Mouse (Mus musculus) cerebellum, adult (tissue): ENCODE data around the gene Engase.

Experiments
- ATAC-seq: cut with Nextera tagmentation; 2 replicates; pipeline ENCODE4 v1.9.2; 2017; ENCODE audit warnings: mild to moderate bottlenecking, moderate library complexity, mixed read lengths; ENCODE audit not compliant: insufficient number of reproducible peaks, low FRiP score, low TSS enrichment

Engase gene

DNA sequence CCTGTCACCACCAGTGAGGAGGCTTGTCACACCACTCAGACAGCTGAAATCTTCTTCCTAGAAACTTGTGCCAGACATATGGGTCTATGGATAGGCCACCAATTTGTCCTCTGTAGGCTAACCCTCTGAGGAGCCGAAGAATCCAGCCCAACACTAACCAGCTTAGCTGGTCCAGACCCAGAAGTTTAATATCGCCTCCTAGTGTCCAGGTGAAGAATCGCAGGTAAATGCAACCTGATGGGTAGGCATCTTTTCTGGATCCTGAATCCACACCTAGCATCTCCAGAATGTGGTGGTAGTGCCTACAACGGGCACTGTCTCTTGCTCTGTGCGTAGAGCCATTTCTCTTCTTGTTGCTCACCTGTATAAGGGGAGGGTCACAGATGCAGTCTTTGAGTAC, 43.6 kb downstream of the Engase start:
- no peak for ATAC-seq

DNA sequence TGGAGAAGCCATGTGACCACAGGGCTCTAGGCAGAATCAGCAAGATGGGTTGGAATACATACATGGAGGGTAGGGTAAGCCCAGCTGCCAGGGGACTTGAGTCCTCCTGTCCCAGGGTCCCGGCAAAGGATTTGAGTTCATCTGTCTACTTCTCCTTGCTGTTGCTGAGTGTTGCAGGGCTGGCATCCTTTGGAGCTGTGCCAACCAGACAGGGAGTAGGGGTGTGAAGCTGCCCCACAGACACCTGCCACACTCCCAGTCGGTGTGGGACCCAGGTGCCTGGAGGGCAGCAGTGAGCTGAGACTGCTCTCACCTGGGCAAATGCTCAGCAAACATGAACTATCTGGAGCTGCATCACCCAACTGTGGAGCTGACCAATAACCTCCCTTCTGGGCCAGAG, 44.3 kb downstream of the Engase start:
- ATAC-seq: no peak

DNA sequence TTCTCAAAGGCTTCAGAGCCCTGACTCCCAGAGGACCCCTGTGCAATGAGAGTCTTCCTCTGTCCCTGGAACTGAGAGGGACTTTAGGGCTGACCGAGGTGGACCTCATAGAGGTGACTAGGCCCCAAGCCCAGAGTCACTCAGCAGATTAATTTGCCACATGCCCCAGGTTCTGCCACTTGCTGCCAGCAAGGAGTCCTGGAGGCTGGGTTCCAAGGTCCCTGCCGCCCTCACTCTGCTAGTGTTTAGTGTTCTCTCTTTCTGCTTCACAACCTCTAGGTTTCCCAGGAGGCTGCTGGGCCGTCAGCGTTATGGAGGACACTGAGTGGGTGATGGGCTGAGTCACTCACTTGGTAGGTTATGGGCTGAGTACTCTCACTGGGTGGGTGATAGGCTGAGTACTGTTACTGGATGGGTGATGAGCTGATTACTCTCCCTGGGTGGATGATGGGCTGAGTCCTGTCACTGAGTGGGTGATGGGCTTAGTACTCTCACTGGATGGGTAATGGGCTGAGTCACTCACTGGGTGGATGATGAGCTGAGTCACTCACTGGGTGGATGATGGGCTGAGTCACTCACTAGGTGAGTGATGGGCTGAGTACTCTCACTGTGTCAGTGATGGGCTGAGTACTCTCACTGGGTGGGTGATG, 47.0 kb downstream of the Engase start:
- ATAC-seq: no peak

DNA sequence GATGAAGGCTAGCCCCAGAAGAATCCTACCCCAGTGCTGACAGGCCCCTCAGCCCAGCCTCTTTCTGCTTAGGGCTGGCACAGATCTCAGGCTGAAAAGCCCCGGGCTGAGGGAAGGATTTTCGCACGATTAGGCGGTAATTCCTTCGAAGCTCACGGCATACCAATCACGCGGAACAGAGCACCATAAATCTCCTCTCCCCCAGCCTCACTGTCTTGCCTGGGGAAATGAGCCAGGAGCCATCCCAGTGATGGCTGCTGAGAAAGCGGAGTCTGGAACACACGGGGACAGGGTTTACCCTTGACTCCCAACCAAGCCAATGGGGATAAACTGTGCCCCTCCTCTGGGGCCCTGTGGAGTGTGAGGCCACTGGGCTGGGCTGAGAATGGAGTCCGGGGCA, 48.4 kb downstream of the Engase start:
- ATAC-seq: no peak

DNA sequence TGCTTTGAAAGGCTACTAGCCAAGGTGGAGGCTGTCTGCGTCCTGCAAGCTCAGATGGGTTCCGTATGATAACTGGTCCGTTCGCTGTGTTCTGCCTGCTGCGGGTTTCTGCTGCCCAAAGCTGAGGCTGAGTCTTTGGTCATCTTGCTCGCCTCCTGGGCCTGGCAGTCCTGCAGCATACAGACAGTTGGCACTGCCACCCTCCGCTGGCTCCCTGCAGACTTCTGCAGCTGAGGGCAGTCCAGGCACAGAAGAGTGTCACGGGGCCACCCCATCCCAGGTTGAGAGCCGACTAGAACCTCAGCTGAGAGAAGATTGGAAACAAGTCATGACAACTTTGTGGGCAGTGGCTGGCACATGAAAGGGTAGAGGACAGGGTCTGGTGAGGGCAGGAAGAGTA, 52.1 kb downstream of the Engase start:
- ATAC-seq: no peak

DNA sequence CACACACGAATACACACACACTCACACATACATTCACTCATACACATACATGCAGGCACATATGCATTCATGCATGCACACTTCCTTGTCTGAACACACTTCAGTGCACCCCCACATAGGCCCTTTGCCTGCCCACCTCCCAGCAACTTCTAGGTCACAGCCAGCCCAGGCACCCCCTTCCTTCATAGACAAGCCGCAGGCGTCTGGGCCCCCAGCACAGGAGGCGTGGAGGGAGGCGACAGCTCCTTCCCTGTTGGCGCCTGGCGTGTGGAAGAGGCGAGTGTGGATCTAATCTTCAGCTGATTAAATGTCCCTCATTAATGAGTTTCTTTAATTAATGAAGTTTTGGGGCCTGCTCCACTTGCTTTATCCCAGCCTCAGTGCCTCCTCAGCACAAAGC, 53.7 kb downstream of the Engase start:
- no peak for ATAC-seq

DNA sequence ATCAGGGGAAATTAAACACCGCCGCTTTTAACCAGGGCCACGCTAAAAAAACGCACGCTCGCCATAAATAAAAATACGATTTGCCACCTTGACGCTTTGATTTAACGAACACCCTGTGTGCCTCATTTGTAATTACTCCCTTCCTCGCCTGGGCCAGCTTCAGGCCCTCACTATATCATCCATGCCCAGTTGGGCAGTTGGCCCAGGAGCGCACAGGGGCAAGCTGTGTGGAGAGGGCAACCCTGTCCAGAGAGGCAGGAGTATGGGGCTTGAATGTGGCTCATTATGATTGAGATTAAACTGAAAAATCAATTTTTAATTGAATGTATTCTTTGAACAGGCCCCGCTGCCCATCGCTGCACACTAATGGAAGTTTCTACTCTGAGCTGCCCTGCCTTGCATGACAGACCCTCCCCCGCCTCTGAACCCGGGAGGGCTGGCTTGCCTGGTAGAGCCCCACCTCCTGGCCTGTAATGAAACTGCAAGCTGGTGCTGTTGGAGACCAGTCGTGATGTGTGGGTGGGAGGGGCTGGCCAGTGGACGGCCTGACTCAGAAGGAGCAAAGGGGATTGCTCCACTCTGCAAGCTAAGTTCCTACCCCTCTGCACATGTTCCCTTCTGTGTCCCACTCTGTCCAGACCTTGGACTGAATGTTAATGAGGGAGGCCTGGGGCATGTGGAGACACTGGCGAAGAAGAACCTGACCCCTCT, 57.9 kb downstream of the Engase start:
- no peak for ATAC-seq

DNA sequence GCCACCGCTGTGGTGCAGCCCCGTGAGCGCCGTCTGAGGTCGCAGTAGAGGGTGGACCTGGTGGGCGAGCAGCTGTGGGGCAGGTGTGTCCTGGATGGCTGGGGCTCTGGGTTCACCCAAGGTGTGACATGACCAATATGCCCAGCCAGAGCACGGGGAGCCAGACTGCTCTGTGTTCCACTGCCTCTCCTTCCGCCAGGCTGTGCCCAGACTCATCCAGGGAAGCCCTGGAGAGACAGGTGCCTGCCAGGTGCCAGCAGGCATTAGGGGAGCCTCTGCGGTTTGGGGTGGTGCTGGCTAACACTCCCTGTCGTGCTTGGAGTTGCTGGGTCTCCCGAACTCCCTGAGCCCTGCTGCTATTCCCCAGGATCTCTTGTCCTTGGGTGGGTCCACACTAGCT, 61.4 kb downstream of the Engase start:
- ATAC-seq: 0 out of 2 replicates have a peak, but pooled peaks have one; percentile 24
